Mouse (Mus musculus): Measurements from ENCODE around the gene Bcl3. TPM values are rescaled to one million over a fixed set of nuclear protein-coding genes. Genes with fewer than 3 reads are reported as not detected.

Bcl3 gene
- total RNA-seq, 2 experiments from 2014 or later = 3.0 to 3.9 TPM

DNA sequence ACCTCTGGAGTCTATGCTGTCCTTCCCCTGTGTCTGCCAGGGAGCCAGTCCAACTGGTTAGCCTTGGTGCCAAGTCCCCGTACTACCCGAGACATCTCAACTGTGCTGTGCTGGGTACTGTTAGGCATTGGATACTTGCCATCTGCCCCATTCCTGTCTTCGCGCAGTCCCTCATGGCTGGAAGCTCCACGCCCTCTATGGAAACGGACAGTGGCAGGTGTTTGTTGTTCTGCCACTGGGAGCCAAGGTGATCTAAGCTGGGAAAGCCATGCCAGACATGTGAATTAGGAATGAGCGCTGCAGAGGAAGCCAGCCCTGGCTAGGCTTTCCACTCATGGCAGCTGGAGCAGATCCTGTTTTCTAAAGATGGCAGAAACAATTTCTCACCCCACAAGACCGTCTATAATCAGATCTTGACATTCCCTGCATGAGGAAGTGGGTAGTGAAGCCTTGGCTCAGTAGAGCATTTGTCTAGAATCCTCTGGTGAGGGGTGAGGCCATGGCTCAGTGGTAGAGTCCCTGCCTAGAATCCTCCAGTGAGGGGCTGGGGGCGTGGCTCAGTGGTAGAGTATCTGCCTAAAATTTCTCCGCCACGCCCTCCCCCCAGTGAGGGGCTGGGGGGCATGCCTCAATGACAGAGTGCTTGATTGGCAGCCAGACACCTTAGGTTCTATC, 45.4 kb downstream of the Bcl3 start:
- intact Hi-C loops (cut with DNase I) = no loop called here
- no peak for DNase-seq (ENCODE audit: low spot score)

DNA sequence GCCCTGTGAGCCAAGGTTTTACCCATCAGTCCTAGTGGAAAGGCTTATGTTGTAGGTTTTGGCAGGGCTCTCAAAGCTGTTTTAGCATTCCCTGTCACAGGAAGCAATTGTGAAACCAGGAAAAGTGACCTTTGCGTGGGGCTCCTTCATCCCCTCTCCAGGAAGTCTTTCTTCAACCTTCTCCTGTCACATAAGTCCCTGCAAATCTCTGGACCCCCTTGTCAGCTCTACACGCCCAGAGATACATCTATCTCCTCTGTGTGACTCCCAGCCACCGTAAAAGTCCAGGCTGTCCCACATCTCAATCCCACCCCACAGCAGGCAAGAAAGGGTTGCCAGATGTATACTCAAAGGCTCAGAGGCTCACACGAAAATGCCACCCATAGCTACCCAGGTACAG, 50.9 kb downstream of the Bcl3 start:
- intact Hi-C loops (cut with DNase I) = loop anchor here (2.0 kb wide), 1 partner anchor 17 kb away; no protein-coding TSS in a partner anchor

DNA sequence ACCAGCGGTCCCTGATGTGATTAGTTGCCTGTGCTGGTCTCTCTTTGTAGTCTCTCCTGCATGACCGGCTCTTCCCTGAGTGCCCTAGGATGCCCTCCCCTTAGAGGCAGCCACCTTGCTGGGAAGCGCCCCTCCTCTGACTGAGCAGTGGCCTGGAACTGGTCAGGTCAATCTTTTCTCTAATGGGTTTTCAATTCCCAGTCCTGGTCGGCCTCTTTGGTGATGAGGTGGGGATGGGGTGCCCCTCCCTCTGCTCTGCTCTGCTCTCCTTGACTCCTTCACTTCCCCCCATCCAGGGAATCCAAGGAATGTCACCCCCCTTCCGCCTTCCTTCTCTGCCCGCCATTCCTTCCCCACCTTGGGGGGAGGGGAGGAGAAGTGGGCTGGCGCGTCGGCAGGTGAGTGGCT, 51.6 kb downstream of the Bcl3 start, which contains the start of gene Bcam:
Gene Bcam, minus strand, starts transcription at position 33 of the 408 bp plus-strand sequence.
- intact Hi-C loops (cut with DNase I) = loop anchor here (2.0 kb wide), 1 partner anchor 16 kb away; no protein-coding TSS in a partner anchor
- no peak for DNase-seq (ENCODE audit: low spot score)

More for the DNA sequence above, 50.9 kb downstream of the Bcl3 start:
- DNase-seq (ENCODE audit: low spot score) = no peak

DNA sequence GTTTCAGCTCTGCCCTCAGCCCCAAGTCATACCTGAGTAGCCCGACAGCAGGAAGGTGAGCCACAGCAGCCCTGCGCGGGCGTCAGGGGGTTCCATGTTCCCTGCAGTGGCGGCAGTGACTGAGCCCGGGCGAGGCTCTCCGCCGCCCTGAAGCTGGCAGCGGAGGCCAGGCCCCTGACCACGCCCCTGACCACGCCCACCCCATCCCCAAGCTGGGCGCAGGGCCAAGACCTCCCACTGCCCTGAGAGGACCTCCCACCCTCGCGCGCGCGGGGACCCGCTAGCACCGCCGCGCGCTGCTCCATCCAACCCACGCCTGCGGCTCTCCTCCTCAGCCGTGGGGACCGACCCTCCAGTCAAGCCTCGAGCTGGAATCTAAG, 52.2 kb downstream of the Bcl3 start:
- intact Hi-C loops (cut with DNase I) = loop anchor here (2.0 kb wide), 1 partner anchor 16 kb away; no protein-coding TSS in a partner anchor

DNA sequence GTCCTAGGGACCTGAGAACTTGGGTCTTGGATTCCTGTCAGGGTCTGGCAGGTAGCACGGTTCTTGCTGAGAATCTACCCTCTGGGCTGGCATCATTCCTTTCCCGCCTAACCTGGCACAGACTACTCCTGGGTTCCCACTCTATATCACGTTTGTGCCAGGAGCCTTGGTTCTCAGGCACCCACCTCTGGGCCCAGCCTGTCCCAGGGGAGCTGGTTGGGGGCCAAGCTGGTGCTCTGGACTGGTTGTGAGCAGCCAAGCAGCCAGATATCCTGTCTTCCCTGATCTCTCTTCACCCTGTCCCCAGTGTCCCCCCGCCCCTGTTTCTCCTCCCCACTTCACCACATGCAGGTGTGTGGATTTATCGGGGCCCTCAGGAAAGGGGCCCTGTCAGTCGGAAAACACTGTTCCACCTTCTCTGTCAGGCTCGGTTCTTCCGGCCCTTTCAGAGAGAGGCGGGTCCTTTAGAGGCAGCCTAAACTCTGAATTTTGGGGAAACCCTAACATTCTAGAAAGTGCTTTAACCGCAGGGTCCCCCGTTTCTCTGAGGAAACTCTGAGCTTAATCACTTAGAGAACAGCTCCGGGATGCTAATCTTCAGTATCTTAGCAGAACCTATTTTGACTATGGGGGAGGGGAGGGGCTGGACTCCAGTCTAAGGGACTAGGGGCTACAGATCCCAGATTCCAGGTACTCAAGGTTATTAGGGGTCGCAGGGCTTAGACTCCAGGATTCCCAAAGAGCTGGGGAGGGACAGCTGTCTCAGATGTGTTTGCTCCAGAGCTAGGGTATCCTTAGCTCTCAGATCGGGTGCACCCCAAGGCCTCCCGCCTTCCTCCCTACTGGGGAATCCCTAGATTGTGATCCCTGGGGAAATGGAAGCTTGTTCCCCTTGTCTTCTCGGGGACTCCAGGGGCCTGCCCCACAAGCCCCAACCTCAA, 52.9 kb downstream of the Bcl3 start:
- DNase-seq (ENCODE audit: low spot score) = no peak
- intact Hi-C loops (cut with DNase I) = loop anchor here (2.0 kb wide), 1 partner anchor 15 kb away; no protein-coding TSS in a partner anchor

More for the DNA sequence above, 52.2 kb downstream of the Bcl3 start:
- peak; percentile 81 for DNase-seq (ENCODE audit: low spot score)

DNA sequence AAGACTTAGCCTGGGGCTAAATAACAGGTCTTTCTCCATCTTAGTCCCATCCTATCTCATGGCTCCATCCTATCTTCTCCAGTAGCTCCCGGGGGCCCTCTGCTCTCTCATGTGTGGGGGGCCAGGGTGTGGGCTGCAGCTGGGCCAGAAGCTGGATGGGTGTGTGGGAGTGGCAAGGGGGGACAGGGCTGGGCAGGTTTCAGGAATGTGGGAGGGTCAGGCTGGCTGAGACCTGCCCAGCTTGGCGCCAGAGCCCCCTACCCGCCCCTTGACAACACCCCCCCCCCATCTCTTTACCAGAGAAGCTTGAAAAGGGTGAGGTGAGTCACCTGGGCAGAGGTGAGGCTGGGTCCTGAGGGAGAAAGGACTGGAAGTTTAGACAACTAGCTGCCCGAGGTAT, 53.6 kb downstream of the Bcl3 start:
- intact Hi-C loops (cut with DNase I) = no loop called here
- DNase-seq (ENCODE audit: low spot score) = no peak

DNA sequence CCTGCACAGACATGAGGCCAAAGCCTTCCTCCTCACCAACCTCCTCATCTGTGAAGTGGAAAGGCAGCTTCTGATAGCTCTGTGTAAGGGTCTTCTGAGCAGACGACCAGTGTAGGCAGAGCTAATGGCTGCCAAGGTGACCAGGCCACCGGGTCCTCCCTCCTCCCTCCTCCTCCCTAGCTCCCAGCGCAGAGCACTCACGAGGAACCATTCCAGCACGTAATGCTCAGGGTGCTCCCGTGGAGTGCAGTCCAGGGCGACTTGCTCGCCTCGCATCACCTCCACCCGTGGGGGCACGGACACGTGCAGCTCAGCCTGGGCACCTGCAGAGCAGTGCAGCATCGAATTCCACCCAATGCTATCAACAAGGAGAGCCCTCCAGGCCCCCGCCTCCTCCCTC, 54.3 kb downstream of the Bcl3 start:
- intact Hi-C loops (cut with DNase I) = no loop called here
- DNase-seq (ENCODE audit: low spot score) = no peak

DNA sequence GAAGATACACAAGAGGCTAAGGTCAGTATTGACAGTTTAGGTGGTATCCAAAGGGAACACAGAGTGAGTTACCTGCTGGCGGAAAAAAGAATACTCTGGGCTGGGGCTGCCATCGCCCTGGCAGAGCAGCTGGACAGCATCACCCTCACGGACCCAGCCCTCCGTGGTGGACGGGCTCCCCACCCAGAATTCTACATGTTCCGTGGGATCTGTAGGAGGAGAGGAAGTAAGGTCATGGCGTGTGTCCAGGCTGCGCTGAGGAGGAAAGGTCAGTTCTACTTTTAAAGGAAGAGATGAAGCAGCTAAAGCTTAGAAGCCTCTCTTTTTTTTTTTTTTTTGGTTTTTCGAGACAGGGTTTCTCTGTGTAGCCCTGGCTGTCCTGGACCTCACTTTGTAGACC, 58.0 kb downstream of the Bcl3 start:
- intact Hi-C loops (cut with DNase I) = no loop called here

DNA sequence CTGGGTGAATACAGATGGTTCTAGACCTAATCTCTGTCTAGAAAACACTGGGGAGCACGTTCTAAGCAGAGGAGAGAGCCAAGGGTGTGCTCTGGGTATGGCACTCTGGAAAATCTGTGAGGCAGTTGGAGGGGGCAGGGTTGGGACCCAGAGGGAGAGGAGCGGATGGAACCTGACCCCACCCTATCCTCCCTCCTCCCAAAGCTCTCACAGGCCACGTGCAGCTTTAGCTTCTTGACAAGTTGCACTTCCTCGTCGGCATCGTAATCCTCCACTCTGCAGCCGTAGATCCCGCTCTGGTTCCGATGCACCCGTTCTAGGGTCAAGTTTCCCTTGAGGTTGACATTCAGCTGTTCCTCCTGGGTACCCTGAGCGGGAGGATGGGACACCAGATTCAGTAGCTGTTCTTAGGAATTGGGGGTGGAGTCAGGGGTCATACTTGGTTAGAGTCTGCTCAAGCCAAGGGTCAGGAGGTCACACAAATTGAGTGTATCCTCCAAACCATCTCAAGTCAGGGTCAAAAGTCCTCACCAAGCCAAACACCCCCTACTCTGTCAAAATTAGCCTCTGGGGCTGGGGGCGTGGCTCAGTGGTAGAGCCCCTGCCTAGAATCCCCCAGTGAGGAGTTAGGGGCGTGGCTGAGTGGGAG, 58.6 kb downstream of the Bcl3 start:
- intact Hi-C loops (cut with DNase I) = no loop called here
- no peak for DNase-seq (ENCODE audit: low spot score)

More for the DNA sequence above, 58.0 kb downstream of the Bcl3 start:
- no peak for DNase-seq (ENCODE audit: low spot score)

DNA sequence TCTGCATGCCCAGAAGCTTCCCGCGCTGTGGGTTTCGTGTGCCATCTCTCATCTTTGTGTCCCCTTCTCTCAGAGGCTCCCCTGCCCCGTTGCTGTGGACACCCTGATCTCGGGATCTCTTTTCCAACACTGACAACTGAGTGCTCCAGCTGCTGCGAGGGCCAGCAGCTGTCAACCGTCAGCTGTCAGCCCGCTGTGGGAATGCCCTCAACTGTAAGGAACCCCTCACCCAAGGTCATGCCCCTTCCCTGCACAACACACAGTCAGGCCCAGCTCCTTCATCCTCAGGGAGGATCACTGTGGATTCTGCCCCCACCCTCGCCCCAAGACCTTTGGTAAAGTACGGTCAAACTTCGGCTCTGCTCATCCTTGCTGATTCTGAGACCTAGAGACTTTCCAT, 60.3 kb downstream of the Bcl3 start:
- DNase-seq (ENCODE audit: low spot score) = no peak
- intact Hi-C loops (cut with DNase I) = no loop called here

DNA sequence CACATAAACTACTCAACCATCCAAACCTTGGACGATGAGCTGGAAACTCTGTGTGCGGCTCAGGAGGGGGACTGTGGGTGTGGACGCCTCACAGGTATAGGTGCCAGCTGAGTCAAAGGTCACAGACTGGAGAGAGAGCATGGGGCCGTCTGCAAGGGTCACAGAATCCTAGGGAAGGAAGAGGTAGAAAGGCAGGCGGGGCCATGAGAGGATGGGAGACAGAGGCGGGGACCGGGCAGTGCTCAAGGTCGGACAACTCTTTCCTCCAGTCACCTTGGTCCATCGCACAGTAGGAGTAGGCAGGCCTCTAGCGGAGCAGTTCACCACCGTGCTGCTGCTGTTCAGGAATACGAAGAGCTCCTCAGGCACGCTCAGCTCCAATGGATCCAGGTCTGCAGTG, 62.5 kb downstream of the Bcl3 start:
- intact Hi-C loops (cut with DNase I) = no loop called here
- DNase-seq (ENCODE audit: low spot score) = no peak

DNA sequence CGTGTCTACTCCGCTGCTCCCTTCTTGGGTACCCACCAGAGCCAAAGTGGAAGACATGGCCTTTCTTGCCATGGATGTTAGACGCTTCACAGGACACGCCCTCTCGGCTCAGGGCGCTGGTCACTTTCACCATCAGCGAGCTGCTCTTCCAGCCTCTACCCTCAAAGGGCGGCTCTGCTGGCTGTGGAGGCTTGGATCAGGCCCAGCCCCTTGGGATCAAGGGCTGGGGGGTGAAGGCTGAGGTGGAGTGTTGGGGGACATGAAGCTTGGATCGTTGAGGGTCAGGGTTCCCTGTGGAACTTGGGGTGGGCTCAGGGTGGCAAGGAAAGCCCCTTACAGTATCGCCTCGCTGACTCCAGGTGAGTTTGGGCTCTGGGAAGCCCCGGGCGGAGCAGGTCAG, 63.9 kb downstream of the Bcl3 start:
- no peak for DNase-seq (ENCODE audit: low spot score)
- intact Hi-C loops (cut with DNase I) = no loop called here

Other genes starting within 250 kb of the Bcl3 start
- gene Zfp296, start 245.5 kb downstream of the Bcl3 start, total RNA-seq (2021) = under 1 TPM; 0.28 to 0.49 TPM
- 10 to 100 TPM; 44.6 to 45.6 TPM for gene Gemin7, start 245.2 kb downstream of the Bcl3 start, total RNA-seq (2021)
- gene Clasrp, start 218.3 kb downstream of the Bcl3 start, total RNA-seq (2021) = 10 to 100 TPM; 14.5 to 20.5 TPM
- gene Relb, start 193.3 kb downstream of the Bcl3 start, total RNA-seq (2021) = 1 to 10 TPM; 7.3 to 7.6 TPM
- 10 to 100 TPM; 65.6 to 72.3 TPM for gene Clptm1, start 157.7 kb downstream of the Bcl3 start, total RNA-seq (2021)
- gene Apoc2, start 144.8 kb downstream of the Bcl3 start, total RNA-seq (2021) = not detected
- gene Gm44805, start 141.3 kb downstream of the Bcl3 start, total RNA-seq (2021) = not detected
- not detected for gene Apoc4, start 141.3 kb downstream of the Bcl3 start, total RNA-seq (2021)
- 1 to 10 TPM; 1.4 to 2.2 TPM for gene Apoc1, start 130.1 kb downstream of the Bcl3 start, total RNA-seq (2021)
- gene Apoe, start 123.6 kb downstream of the Bcl3 start, total RNA-seq (2021) = 100 to 1,000 TPM; 309 to 319 TPM
- gene Tomm40, start 107.3 kb downstream of the Bcl3 start, total RNA-seq (2021) = 100 to 1,000 TPM; 112 to 113 TPM
- gene Nectin2, start 72.3 kb downstream of the Bcl3 start, total RNA-seq (2021) = 10 to 100 TPM; 31.1 to 31.9 TPM
- gene Bcam, start 51.8 kb downstream of the Bcl3 start, total RNA-seq (2021) = 100 to 1,000 TPM; 220 to 229 TPM
- under 1 TPM in 1 of 2 experiments, not detected in 1; 0.73 TPM for gene Cblc, start 26.0 kb downstream of the Bcl3 start, total RNA-seq (2021)
- not detected for gene Gm19345, start 29.2 kb upstream of the Bcl3 start, total RNA-seq (2021)
- gene Ceacam16, start 38.5 kb upstream of the Bcl3 start, total RNA-seq (2021) = under 1 TPM in 1 of 2 experiments, not detected in 1; 0.42 TPM
- gene Ceacam19, start 65.2 kb upstream of the Bcl3 start, total RNA-seq (2021) = not detected
- 10 to 100 TPM; 19.3 to 20.1 TPM for gene Pvr, start 98.4 kb upstream of the Bcl3 start, total RNA-seq (2021)
- 1 to 10 TPM; 1.8 to 2.8 TPM for gene Igsf23, start 128.0 kb upstream of the Bcl3 start, total RNA-seq (2021)
- not detected for gene Ceacam20, start 142.6 kb upstream of the Bcl3 start, total RNA-seq (2021)
- gene Nlrp9b, start 168.7 kb upstream of the Bcl3 start, total RNA-seq (2021) = not detected